Mouse (Mus musculus) heart, embryonic 16.5 days (tissue): ENCODE data around the gene Ppp5c. TPM values are rescaled to one million over a fixed set of nuclear protein-coding genes. Genes with fewer than 3 reads are reported as not detected.

Experiments
- ATAC-seq: fragments of 200-750 bp; cut with Nextera tagmentation; replicated peaks from 2 replicates; pipeline ENCODE4 v1.8.0; 2017; ENCODE audit warnings: moderate number of reproducible peaks; ENCODE audit not compliant: insufficient read depth, low FRiP score; ENCODE audit errors: extremely low read depth
- H3K27ac ChIP-seq: fragments of 300-500 bp; sonication (generic); 2 replicates; pipeline ENCODE4 v1.5.1; 2014; ENCODE audit warnings: mild to moderate bottlenecking, low read length, control low read depth, moderate library complexity
- H3K27me3 ChIP-seq: fragments of 300-500 bp; sonication (generic); 2 replicates; pipeline ENCODE4 v1.6.1; 2014; ENCODE audit warnings: low read length, mixed read lengths; ENCODE audit not compliant: control insufficient read depth, insufficient read depth
- H3K36me3 ChIP-seq: fragments of 300-500 bp; sonication (generic); 2 replicates; pipeline ENCODE4 v1.6.1; 2014; ENCODE audit not compliant: control insufficient read depth, insufficient read depth
- H3K4me1 ChIP-seq: fragments of 300-500 bp; sonication (generic); 2 replicates; pipeline ENCODE4 v1.6.1; 2014; ENCODE audit warnings: low read length, mixed read lengths; ENCODE audit not compliant: control insufficient read depth, insufficient read depth
- H3K4me2 ChIP-seq: fragments of 300-500 bp; sonication (generic); 2 replicates; pipeline ENCODE4 v1.6.1; 2014; ENCODE audit warnings: low read depth, mild to moderate bottlenecking, control low read depth, low read length
- H3K4me3 ChIP-seq: fragments of 300-500 bp; sonication (generic); 2 replicates; pipeline ENCODE4 v1.5.1; 2014; ENCODE audit warnings: mild to moderate bottlenecking, control low read depth, low read length
- H3K9ac ChIP-seq: fragments of 300-500 bp; sonication (generic); 2 replicates; pipeline ENCODE4 v1.6.1; 2014; ENCODE audit warnings: low read length, control low read depth
- H3K9me3 ChIP-seq: fragments of 300-500 bp; sonication (generic); replicated peaks from 2 replicates; pipeline ENCODE4 v1.6.1; 2016; ENCODE audit warnings: low read length; ENCODE audit not compliant: control insufficient read depth
- WGBS: fragments of 180-500 bp; shearing (Covaris S2); extraction: QIAGEN DNeasy Blood & Tissue Kit; methylation state at CpG from one replicate; pipeline ENCODE4 v1.1.7; 2014; 5-methylcytosine and 5-hydroxymethylcytosine counted together
- polyA plus RNA-seq: library from polyadenylated mRNA; unstranded; fragments of >200 nt; fragmentation: Nextera tagmentation; extraction: Ambion mirVana; gene quantifications from 2 replicates; pipeline ENCODE4 v1.2.1, GENCODE M21; 2015

Ppp5c gene
- polyA plus RNA-seq, 1 experiment from 2014 or later: 108 TPM

- peaks cover 19% of the 10 kb centered on the region for H3K36me3 ChIP-seq
- H3K27ac ChIP-seq: peak overlapping the region; percentile 94
- no peaks in the 10 kb centered on the region for H3K9me3 ChIP-seq
- peaks cover 66% of the 10 kb centered on the region for H3K4me1 ChIP-seq
- H3K9ac ChIP-seq: peak overlapping the region; percentile 87
- peak overlapping the region; percentile 90 for H3K4me2 ChIP-seq
- no peaks in the 10 kb centered on the region for H3K27me3 ChIP-seq
- peak overlapping the region; percentile 78 for H3K4me3 ChIP-seq
- 4% methylated on average over 20 of the region's 20 CpGs for WGBS
- no peak for ATAC-seq
Measured at GRCm38 (mm10) chr7:16994400-16994799, 33.3 kb downstream of the Ppp5c start.

GRCm38 (mm10) chr7:16993651-16994399 lies 33.9 kb downstream of the Ppp5c start:
- under 1% methylated on average over 27 of the region's 27 CpGs for WGBS
- Histone ChIP-seq H3K36me3 (peaks cover 16% of the 10 kb centered on the region), H3K4me1 (peaks cover 60% of the 10 kb centered on the region), H3K27me3 (no peaks in the 10 kb centered on the region), H3K9ac (peak overlapping the region; percentile 87), H3K9me3 (no peaks in the 10 kb centered on the region), H3K27ac (peak overlapping the region; percentile 94), H3K4me2 (peak overlapping the region; percentile 90), H3K4me3 (peak overlapping the region; percentile 78)
- peak; percentile 94 for ATAC-seq

- Histone ChIP-seq H3K4me1 (peaks cover 62% of the 10 kb centered on the region), H3K9me3 (no peaks in the 10 kb centered on the region), H3K4me3 (peak within 1 kb of the TSS; percentile 78), H3K27me3 (no peaks in the 10 kb centered on the region), H3K4me2 (peak within 1 kb of the TSS; percentile 90), H3K9ac (peak within 1 kb of the TSS; percentile 46), H3K27ac (peak within 1 kb of the TSS; percentile 94), H3K36me3 (peaks cover 3% of the 10 kb centered on the region)
- no peak for ATAC-seq
- WGBS: 92% methylated on average over 5 of the region's 5 CpGs
Measured at GRCm38 (mm10) chr7:16992451-16992807, 35.3 kb downstream of the Ppp5c start, which contains the start of gene Ccdc8. TSS of gene Ccdc8 (plus strand) at chr7:16992708.

GRCm38 (mm10) chr7:16991681-16992450 lies 35.9 kb downstream of the Ppp5c start:
- Histone ChIP-seq H3K9ac (peak overlapping the region; percentile 46), H3K4me2 (peak overlapping the region; percentile 37; the same call in 1 of the 2 replicates), H3K4me3 (no peak overlapping the region), H3K4me1 (peaks cover 58% of the 10 kb centered on the region), H3K27ac (peak overlapping the region; percentile 89), H3K27me3 (no peaks in the 10 kb centered on the region), H3K9me3 (no peaks in the 10 kb centered on the region), H3K36me3 (no peaks in the 10 kb centered on the region)
- peak; percentile 28; the same call in 1 of the 2 replicates for ATAC-seq
- WGBS: 51% methylated on average over 18 of the region's 18 CpGs

GRCm38 (mm10) chr7:16990006-16990744 lies 37.5 kb downstream of the Ppp5c start:
- H3K36me3 ChIP-seq: no peaks in the 10 kb centered on the region
- peak overlapping the region; percentile 6; the same call in 1 of the 2 replicates for H3K4me2 ChIP-seq
- no peaks in the 10 kb centered on the region for H3K9me3 ChIP-seq
- no peaks in the 10 kb centered on the region for H3K27me3 ChIP-seq
- peaks cover 44% of the 10 kb centered on the region for H3K4me1 ChIP-seq
- peak overlapping the region; percentile 72 for H3K27ac ChIP-seq
- WGBS: 32% methylated on average over 15 of the region's 15 CpGs
- H3K9ac ChIP-seq: peak overlapping the region; percentile 28; the same call in 1 of the 2 replicates
- no peak overlapping the region for H3K4me3 ChIP-seq
- ATAC-seq: no peak

GRCm38 (mm10) chr7:16988405-16988804 lies 39.3 kb downstream of the Ppp5c start:
- H3K4me2 ChIP-seq: no peak overlapping the region
- no peak overlapping the region for H3K4me3 ChIP-seq
- no peak for ATAC-seq
- no peaks in the 10 kb centered on the region for H3K9me3 ChIP-seq
- H3K27me3 ChIP-seq: no peaks in the 10 kb centered on the region
- H3K4me1 ChIP-seq: peaks cover 39% of the 10 kb centered on the region
- H3K36me3 ChIP-seq: no peaks in the 10 kb centered on the region
- H3K9ac ChIP-seq: no peak overlapping the region
- WGBS: 49% methylated on average over 3 of the region's 3 CpGs
- H3K27ac ChIP-seq: peak overlapping the region; percentile 12; the same call in 1 of the 2 replicates

GRCm38 (mm10) chr7:16987541-16988149 lies 40.1 kb downstream of the Ppp5c start:
- peak overlapping the region; percentile 17; the same call in 1 of the 2 replicates for H3K27ac ChIP-seq
- 34% methylated on average over 7 of the region's 7 CpGs for WGBS
- H3K4me2 ChIP-seq: no peak overlapping the region

GRCm38 (mm10) chr7:16982859-16983568 lies 44.7 kb downstream of the Ppp5c start, which contains the start of gene Gm42372:
TSS of gene Gm42372 (plus strand) at chr7:16983086.
- H3K4me3 ChIP-seq: no peak within 1 kb of the TSS
- H3K4me1 ChIP-seq: peaks cover 20% of the 10 kb centered on the region
- H3K27me3 ChIP-seq: no peaks in the 10 kb centered on the region
- no peaks in the 10 kb centered on the region for H3K9me3 ChIP-seq
- peak within 1 kb of the TSS; percentile 7; the same call in 1 of the 2 replicates for H3K4me2 ChIP-seq
- no peaks in the 10 kb centered on the region for H3K36me3 ChIP-seq
- no peak within 1 kb of the TSS for H3K27ac ChIP-seq
- WGBS: 35% methylated on average over 26 of the region's 26 CpGs
- H3K9ac ChIP-seq: no peak within 1 kb of the TSS
- ATAC-seq: no peak

More at GRCm38 (mm10) chr7:16987541-16988149, 40.1 kb downstream of the Ppp5c start:
- Histone ChIP-seq H3K9me3 (no peaks in the 10 kb centered on the region), H3K4me1 (peaks cover 41% of the 10 kb centered on the region), H3K9ac (no peak overlapping the region), H3K36me3 (no peaks in the 10 kb centered on the region), H3K4me3 (no peak overlapping the region), H3K27me3 (no peaks in the 10 kb centered on the region)
- ATAC-seq: no peak
